Mouse (Mus musculus): ENCODE data around the gene Unc80.

The Unc80 gene

DNA sequence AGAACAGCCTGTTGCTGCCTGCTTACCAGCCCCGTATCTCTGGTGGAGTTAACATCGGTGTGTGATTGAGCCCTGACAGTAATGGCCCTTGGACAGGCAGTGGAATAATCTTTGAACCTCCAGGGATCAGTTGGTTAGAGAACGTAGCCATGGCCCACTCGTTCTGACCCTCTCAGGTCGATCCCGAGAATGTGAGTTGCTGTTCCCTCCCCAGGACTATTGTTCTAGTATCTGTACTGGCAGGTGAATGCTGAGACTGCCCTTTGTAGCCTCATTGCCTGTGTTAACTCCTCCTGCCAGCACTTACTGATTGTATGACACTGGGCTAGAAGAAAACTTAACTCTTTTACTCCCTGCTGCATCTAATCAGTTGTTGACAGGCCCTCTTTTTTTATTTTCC, 236.4 kb downstream of the Unc80 start:
- no peak for DNase-seq (ENCODE audit: inconsistent ontology term)

DNA sequence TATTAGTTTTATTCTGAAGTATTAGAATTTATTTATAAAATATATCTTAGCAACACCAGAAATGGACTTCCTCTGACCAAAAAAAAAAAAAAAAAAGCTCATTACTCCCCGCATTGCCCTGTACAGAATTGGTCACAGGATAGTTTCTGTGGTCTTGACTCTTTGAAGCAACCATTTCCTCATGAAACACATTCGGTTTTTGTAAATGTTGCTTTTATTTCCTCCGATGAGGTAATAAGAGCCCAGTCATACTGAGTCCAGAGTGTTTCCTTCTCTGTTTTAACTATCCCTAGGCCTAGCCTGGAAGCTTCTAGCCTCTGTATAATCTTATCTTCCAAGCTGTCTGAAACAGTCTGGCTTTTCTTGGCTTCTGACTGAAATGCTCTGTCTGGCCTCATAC, 244.7 kb downstream of the Unc80 start:
- no peak for DNase-seq (ENCODE audit: inconsistent ontology term)

DNA sequence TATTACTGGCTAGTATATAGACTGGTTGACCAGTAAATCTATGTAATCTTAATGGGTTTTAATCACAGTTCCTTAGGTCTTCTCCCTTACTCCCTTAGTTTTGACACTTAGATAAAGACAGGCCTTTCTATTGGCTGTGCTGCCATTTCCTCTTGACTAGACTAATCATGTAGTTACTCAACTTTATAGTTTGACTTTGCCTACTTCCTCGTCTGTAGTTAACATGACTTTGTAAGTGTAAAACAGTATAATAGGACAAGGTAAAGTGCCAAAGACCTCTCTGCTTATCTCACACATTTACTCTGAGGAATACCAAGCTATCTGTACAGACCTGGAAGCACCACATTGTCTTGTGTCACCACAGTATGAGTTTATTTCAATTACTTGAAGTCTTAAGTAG, 262.4 kb downstream of the Unc80 start:
- DNase-seq (ENCODE audit: inconsistent ontology term), result no peak

All from Muller cell, postnatal 12 days (primary cell).